Mouse (Mus musculus): ENCODE measurements around the gene Tnk1. TPM values are rescaled to one million over a fixed set of nuclear protein-coding genes. Genes with fewer than 3 reads are reported as not detected.
A peak's percentile ranks its signal among the peaks of the same experiment; 100 is the strongest.

Tnk1 gene
- total RNA-seq (2021), result 0.30 TPM in 1 of 2 replicates, not detected in the other
- long read RNA-seq, experiment 1, partial matches to known transcripts, result 0 of 1 reads
- long read RNA-seq, experiment 1, other reads (novel, unspliced or antisense), result 1 of 1 reads
- long read RNA-seq, experiment 2, partial matches to known transcripts, result 0 of 1 reads
- long read RNA-seq, experiment 2, other reads (novel, unspliced or antisense), result 1 of 1 reads

GRCm38 (mm10) chr11:69858113-69858998 is at the start of gene Tnk1:
TSS of gene Tnk1 (minus strand) at chr11:69858730.
- no peak for DNase-seq

GRCm38 (mm10) chr11:69904311-69904710 is 45.8 kb upstream of the Tnk1 start:
- DNase-seq, result no peak

GRCm38 (mm10) chr11:69902972-69903371 is 44.4 kb upstream of the Tnk1 start:
- no peak for DNase-seq

- no peak for DNase-seq
These were observed 43.5 kb upstream of the Tnk1 start for GRCm38 (mm10) chr11:69901993-69902392.

- peak; percentile 98 for DNase-seq
These were observed 42.9 kb upstream of the Tnk1 start for GRCm38 (mm10) chr11:69901406-69901846.

GRCm38 (mm10) chr11:69900471-69901405 is 42.2 kb upstream of the Tnk1 start, which contains the start of the genes 2810408A11Rik and Neurl4:
TSS of gene 2810408A11Rik (minus strand) at chr11:69900987.
TSS of gene Neurl4 (plus strand) at chr11:69901072.
- peak; percentile 93 for DNase-seq

GRCm38 (mm10) chr11:69899870-69900269 is 41.3 kb upstream of the Tnk1 start:
- DNase-seq, result no peak

GRCm38 (mm10) chr11:69895291-69895690 is 36.8 kb upstream of the Tnk1 start, which contains the start of gene Acap1:
TSS of gene Acap1 (minus strand) at chr11:69895539.
- DNase-seq, result no peak

- peak; percentile 45 for DNase-seq
These were observed 36.1 kb upstream of the Tnk1 start for GRCm38 (mm10) chr11:69894671-69895070.

GRCm38 (mm10) chr11:69891482-69891881 is 33.0 kb upstream of the Tnk1 start:
- no peak for DNase-seq

GRCm38 (mm10) chr11:69886907-69887635 is 28.5 kb upstream of the Tnk1 start:
- no peak for DNase-seq

- DNase-seq, result no peak
These were observed 26.1 kb upstream of the Tnk1 start for GRCm38 (mm10) chr11:69884663-69885062.

GRCm38 (mm10) chr11:69884240-69884639 is 25.7 kb upstream of the Tnk1 start:
- no peak for DNase-seq

GRCm38 (mm10) chr11:69883527-69884151 is 25.1 kb upstream of the Tnk1 start:
- DNase-seq, result peak; percentile 35

GRCm38 (mm10) chr11:69883066-69883465 is 24.5 kb upstream of the Tnk1 start:
- no peak for DNase-seq

- no peak for DNase-seq
These were observed 23.5 kb upstream of the Tnk1 start for GRCm38 (mm10) chr11:69881787-69882670.

GRCm38 (mm10) chr11:69880853-69881603 is 22.5 kb upstream of the Tnk1 start, which contains the start of gene Kctd11:
TSS of gene Kctd11 (minus strand) at chr11:69881406.
- peak; percentile 93 for DNase-seq

GRCm38 (mm10) chr11:69880506-69880852 is 21.9 kb upstream of the Tnk1 start:
- peak; percentile 81 for DNase-seq

GRCm38 (mm10) chr11:69879711-69880110 is 21.2 kb upstream of the Tnk1 start:
- no peak for DNase-seq

Measured in adrenal gland, postnatal 14 days (tissue).